Mouse (Mus musculus): ENCODE measurements around the gene Nup107. TPM values are rescaled to one million over a fixed set of nuclear protein-coding genes. Genes with fewer than 3 reads are reported as not detected.

The Nup107 gene
- polyA plus RNA-seq, 1 experiment from 2014 or later: 50.8 TPM

DNA sequence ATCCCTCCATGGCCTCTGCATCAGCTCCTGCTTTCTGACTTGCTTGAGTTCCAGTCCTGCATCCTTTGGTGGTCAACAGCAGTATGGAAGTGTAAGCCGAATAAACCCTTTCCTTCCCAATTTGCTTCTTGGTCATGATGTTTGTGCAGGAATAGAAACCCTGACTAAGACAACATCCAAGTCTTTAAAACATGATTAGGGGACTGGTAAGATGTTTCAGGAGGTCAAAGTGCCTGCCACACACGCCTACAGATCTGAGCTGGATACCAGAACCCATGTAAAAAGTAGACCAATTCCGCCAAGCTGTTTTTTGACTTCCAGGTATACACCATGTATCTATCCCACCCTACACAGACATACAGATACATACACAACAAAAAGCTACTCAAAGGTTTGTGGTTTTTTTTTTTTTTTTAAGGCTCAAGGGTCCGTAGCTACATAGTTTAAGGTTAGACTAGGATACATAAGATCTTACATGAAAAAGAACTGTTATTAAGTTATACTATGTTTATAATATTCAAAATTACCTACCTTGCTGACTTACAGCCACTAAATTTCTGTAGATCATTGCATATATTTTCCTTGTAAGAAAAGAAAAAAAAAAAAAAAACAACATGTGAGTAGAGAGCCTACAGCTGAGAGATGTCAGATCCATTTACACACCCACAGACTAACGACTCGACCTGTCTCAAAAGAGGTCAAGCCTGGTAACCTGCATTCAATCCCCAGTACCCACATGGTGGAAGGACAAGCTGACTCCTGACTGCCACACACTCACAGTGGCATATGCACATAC is 91.3 kb downstream of the Nup107 start:
- no peaks in the 10 kb centered on the region for H3K4me1 ChIP-seq
- H3K36me3 ChIP-seq: peaks cover 84% of the 10 kb centered on the region
- H3K9ac ChIP-seq: no peak overlapping the region
- no peak overlapping the region for H3K27ac ChIP-seq (replicated peaks)
- H3K4me2 ChIP-seq (replicated peaks): no peak overlapping the region
- H3K4me3 ChIP-seq (replicated peaks): no peak overlapping the region
- no peaks in the 10 kb centered on the region for H3K27me3 ChIP-seq
- 90% methylated on average over 6 of the region's 6 CpGs for WGBS
- no peak for ATAC-seq (ENCODE audit: insufficient number of reproducible peaks, low FRiP score, low TSS enrichment, low read depth)
- no peaks in the 10 kb centered on the region for H3K9me3 ChIP-seq (replicated peaks)

Other genes starting within 250 kb of the Nup107 start
- gene Cpm, start 163.2 kb downstream of the Nup107 start, polyA plus RNA-seq (2015; fragmentation: Nextera tagmentation; extraction: Ambion mirVana): 60.5 and 68.7 TPM in 2 replicates
- gene Mdm2, start 81.9 kb downstream of the Nup107 start, polyA plus RNA-seq (2015; fragmentation: Nextera tagmentation; extraction: Ambion mirVana): 43.9 and 57.8 TPM in 2 replicates
- 20.9 and 22.7 TPM in 2 replicates for gene Slc35e3, start 46.3 kb downstream of the Nup107 start, polyA plus RNA-seq (2015; fragmentation: Nextera tagmentation; extraction: Ambion mirVana)
- gene Rap1b, start 53.3 kb upstream of the Nup107 start, polyA plus RNA-seq (2015; fragmentation: Nextera tagmentation; extraction: Ambion mirVana): 170 and 174 TPM in 2 replicates

Measured in embryonic facial prominence, embryonic 15.5 days (tissue).